Mouse (Mus musculus) stomach, postnatal 0 days (tissue): ENCODE results near the gene Pot1a.

ENCODE experiments used
- CTCF ChIP-seq: IDR thresholded peaks from 2 replicates; pipeline ENCODE4 v1.5.1; 2016; ENCODE audit warnings: antibody characterized with exemption, low read depth, mild to moderate bottlenecking, moderate library complexity
- EP300 ChIP-seq: optimal IDR thresholded peaks from 2 replicates; pipeline ENCODE3; 2016; ENCODE audit warnings: antibody characterized with exemption

DNA sequence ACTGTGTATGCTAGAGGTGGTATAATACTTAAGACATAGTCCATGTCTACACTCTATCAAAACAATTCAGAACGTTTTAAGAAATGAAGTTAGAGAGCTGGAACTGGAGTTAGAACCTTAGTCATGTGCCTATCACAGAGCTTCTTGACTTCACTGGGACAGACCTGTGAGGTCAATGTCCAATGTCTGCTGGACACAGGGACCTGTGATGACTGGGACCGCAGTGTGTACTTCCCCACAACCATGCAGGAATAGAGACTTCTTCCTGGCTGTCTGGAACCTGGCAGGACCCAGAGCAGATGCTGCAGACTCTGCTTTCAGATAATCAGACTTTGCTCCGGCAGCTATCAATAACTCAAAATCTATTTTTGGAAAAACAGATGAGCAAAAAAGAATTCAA lies 40.8 kb downstream of the Pot1a start:
- no peak for TF ChIP-seq EP300
- TF ChIP-seq CTCF = no peak
